Mouse (Mus musculus) intestine, postnatal 0 days (tissue): ENCODE data around the gene Ccnl2. TPM values are rescaled to one million over a fixed set of nuclear protein-coding genes. Genes with fewer than 3 reads are reported as not detected.

Source experiments
- ATAC-seq: fragments of 200-750 bp; cut with Nextera tagmentation; 2 replicates; pipeline ENCODE4 v1.8.0; 2017; ENCODE audit warnings: mild to moderate bottlenecking, moderate TSS enrichment, moderate library complexity
- H3K27ac ChIP-seq: fragments of 300-500 bp; sonication (generic); 2 replicates; pipeline ENCODE4 v1.5.1; 2014; ENCODE audit warnings: mild to moderate bottlenecking, low read depth, low read length, moderate library complexity
- H3K27me3 ChIP-seq: fragments of 300-500 bp; sonication (generic); replicated peaks from 2 replicates; pipeline ENCODE4 v1.6.1; 2014; ENCODE audit warnings: low read length, mixed read lengths; ENCODE audit not compliant: control insufficient read depth, insufficient read depth
- H3K36me3 ChIP-seq: fragments of 300-500 bp; sonication (generic); 2 replicates; pipeline ENCODE4 v1.6.1; 2014; ENCODE audit warnings: mild to moderate bottlenecking, moderate library complexity; ENCODE audit not compliant: control insufficient read depth, insufficient read depth
- H3K4me1 ChIP-seq: fragments of 300-500 bp; sonication (generic); replicated peaks from 2 replicates; pipeline ENCODE4 v1.6.1; 2014; ENCODE audit warnings: antibody characterized with exemption, low read length, mixed read lengths; ENCODE audit not compliant: control insufficient read depth, insufficient read depth
- H3K4me2 ChIP-seq: fragments of 300-500 bp; sonication (generic); replicated peaks from 2 replicates; pipeline ENCODE4 v1.6.1; 2014; ENCODE audit warnings: low read depth, mild to moderate bottlenecking, moderate library complexity
- H3K4me3 ChIP-seq: fragments of 300-500 bp; sonication (generic); 2 replicates; pipeline ENCODE4 v1.5.1; 2014; ENCODE audit warnings: low read depth, low read length
- H3K9ac ChIP-seq: fragments of 300-500 bp; sonication (generic); 2 replicates; pipeline ENCODE4 v1.6.1; 2014; ENCODE audit warnings: mild to moderate bottlenecking, low read depth, low read length
- H3K9me3 ChIP-seq: fragments of 300-500 bp; sonication (generic); 2 replicates; pipeline ENCODE4 v1.6.1; 2016; ENCODE audit warnings: mixed run types; ENCODE audit not compliant: control insufficient read depth
- CTCF ChIP-seq: sonication (generic); IDR thresholded peaks from 2 replicates; pipeline ENCODE4 v1.5.1; 2016; ENCODE audit warnings: low read depth, mild to moderate bottlenecking, control low read depth, antibody characterized with exemption, moderate library complexity
- WGBS: fragments of 180-500 bp; shearing (Covaris S2); extraction: QIAGEN DNeasy Blood & Tissue Kit; methylation state at CpG from one replicate; pipeline ENCODE4 v1.1.7; 2014; 5-methylcytosine and 5-hydroxymethylcytosine counted together
- polyA plus RNA-seq: library from polyadenylated mRNA; unstranded; fragments of >200 nt; fragmentation: Nextera tagmentation; extraction: Ambion mirVana; gene quantifications from 2 replicates; pipeline ENCODE4 v1.2.1, GENCODE M21; 2015

The Ccnl2 gene
- polyA plus RNA-seq, 1 experiment from 2014 or later, result 54.7 TPM

DNA sequence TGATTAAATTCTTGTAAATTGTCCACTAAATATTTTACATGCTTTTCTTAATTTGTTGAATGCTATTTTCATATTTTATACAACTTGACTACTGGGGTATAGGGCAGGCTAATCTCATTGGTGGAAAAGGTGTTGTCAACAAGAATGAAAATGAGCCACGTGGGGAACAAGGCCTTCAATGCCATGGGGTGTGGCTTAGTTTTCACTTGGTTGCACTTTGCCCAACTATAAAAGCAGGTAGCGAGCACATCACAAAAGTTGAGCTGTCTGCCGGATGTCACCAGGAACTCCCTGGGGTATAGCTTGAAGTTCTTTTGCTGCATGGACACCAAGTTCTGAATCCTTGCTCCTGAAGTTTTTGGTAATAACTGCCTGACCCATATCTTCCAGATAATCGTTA lies 5.2 kb downstream of the Ccnl2 start:
- 51% methylated on average over 4 of the region's 4 CpGs for WGBS
- no peaks in the 10 kb centered on the region for H3K4me1 ChIP-seq
- TF ChIP-seq CTCF, result no peak
- H3K9ac ChIP-seq, result no peak overlapping the region
- H3K9me3 ChIP-seq, result no peaks in the 10 kb centered on the region
- H3K27me3 ChIP-seq, result no peaks in the 10 kb centered on the region
- peaks cover 78% of the 10 kb centered on the region for H3K36me3 ChIP-seq
- H3K27ac ChIP-seq, result no peak overlapping the region
- no peak overlapping the region for H3K4me2 ChIP-seq
- H3K4me3 ChIP-seq, result no peak overlapping the region
- ATAC-seq, result peak; percentile 46

DNA sequence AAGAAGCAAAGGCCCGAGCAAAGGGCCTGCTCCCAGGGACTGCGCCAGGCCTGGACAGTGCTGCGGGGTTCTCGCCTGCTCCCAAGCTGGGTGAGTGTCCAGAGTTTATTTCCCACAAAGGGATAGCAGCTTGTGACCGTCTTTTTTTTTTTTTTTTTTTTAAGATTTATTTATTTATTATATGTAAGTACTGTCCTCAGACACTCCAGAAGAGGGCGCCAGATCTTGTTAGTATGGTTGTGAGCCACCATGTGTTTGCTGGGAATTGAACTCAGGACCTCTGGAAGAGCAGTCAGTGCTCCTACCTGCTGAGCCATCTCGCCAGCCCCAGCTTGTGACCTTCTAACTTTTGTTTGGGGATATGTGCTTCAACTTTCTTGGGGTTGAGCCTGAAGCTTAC lies 8.7 kb downstream of the Ccnl2 start:
- H3K4me3 ChIP-seq, result no peak overlapping the region
- H3K27ac ChIP-seq, result no peak overlapping the region
- no peaks in the 10 kb centered on the region for H3K4me1 ChIP-seq
- peak; percentile 61 for TF ChIP-seq CTCF
- H3K9ac ChIP-seq, result no peak overlapping the region
- H3K9me3 ChIP-seq, result no peaks in the 10 kb centered on the region
- H3K36me3 ChIP-seq, result peaks cover 84% of the 10 kb centered on the region
- WGBS, result 75% methylated on average over 7 of the region's 7 CpGs
- no peaks in the 10 kb centered on the region for H3K27me3 ChIP-seq
- no peak overlapping the region for H3K4me2 ChIP-seq
- no peak for ATAC-seq

DNA sequence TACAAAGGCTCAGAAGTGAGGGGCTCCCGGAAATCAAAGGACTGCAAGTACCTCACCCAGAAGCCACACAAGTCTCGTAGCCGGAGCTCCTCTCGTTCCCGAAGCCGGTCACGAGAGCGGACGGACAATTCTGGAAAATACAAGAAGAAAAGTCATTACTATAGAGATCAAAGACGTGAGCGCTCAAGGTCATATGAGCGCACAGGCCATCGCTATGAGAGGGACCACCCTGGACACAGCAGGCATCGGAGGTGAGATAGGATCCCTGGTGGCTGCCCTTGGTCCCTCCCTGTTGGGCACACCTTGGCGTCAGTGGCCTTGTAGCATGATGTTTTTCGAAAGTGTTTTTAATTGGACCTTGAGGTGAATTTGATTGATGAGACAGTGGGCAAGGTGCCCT lies 11.2 kb downstream of the Ccnl2 start:
- Histone ChIP-seq H3K4me1 (no peaks in the 10 kb centered on the region), H3K27me3 (no peaks in the 10 kb centered on the region), H3K9me3 (no peaks in the 10 kb centered on the region), H3K36me3 (peaks cover 72% of the 10 kb centered on the region), H3K4me3 (no peak overlapping the region), H3K27ac (no peak overlapping the region), H3K4me2 (no peak overlapping the region), H3K9ac (no peak overlapping the region)
- no peak for TF ChIP-seq CTCF
- no peak for ATAC-seq
- 94% methylated on average over 16 of the region's 16 CpGs for WGBS

DNA sequence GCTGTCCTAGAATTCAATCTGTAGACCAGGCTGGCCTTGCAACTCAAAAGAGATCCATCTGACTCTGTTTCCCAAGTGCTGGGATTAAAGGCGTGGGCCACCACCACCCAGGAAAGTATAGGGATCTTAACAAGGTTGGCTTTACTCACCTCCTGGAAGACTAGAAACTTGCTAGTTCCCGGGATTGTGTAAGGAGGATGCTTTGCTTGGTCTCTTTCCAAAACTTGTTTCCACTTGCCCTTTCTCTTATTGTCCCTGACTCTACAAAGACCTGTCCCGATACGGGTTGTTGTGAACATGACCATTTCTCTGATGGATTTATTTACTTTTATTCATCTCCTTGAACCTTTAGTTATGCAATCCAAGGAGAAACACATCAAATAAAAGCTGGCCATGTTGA lies 17.6 kb downstream of the Ccnl2 start:
- 0 out of 2 replicates have a peak, but pooled peaks cover 3% of the 10 kb centered on the region for H3K4me1 ChIP-seq
- H3K27ac ChIP-seq, result no peak overlapping the region
- no peak overlapping the region for H3K9ac ChIP-seq
- no peaks in the 10 kb centered on the region for H3K9me3 ChIP-seq
- ATAC-seq, result no peak
- no peak for TF ChIP-seq CTCF
- 93% methylated on average over 4 of the region's 4 CpGs for WGBS
- H3K4me2 ChIP-seq, result no peak overlapping the region
- H3K27me3 ChIP-seq, result no peaks in the 10 kb centered on the region
- no peak overlapping the region for H3K4me3 ChIP-seq
- peaks cover 14% of the 10 kb centered on the region for H3K36me3 ChIP-seq

DNA sequence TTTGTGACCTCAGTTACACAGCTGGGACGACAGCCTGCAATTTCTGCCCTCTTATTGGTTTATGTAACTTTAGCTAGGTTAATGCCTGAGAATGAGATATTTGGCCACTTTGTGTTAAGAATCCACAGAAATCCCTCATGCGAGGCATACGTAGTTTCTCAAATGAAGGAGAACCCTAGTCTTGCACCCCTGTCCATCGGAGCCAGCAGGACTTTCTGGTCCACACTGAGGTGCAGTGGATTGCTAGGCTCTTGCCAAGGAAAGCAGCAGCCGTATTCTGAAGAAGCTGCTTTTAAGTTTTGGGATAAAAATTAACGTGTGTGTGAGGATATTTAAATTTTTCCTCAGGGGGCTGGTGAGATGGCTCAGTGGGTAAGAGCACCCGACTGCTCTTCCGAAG lies 18.3 kb downstream of the Ccnl2 start:
- H3K27me3 ChIP-seq, result no peaks in the 10 kb centered on the region
- no peak for TF ChIP-seq CTCF
- no peak overlapping the region for H3K27ac ChIP-seq
- H3K4me2 ChIP-seq, result peak overlapping the region; percentile 87
- H3K36me3 ChIP-seq, result peaks cover 13% of the 10 kb centered on the region; the same call in 1 of the 2 replicates
- 0 out of 2 replicates have a peak, but pooled peaks cover 3% of the 10 kb centered on the region for H3K4me1 ChIP-seq
- H3K9me3 ChIP-seq, result no peaks in the 10 kb centered on the region
- H3K4me3 ChIP-seq, result peak overlapping the region; percentile 88
- ATAC-seq, result no peak
- whole genome bisulfite sequencing, result 51% methylated on average over 8 of the region's 8 CpGs
- H3K9ac ChIP-seq, result no peak overlapping the region

DNA sequence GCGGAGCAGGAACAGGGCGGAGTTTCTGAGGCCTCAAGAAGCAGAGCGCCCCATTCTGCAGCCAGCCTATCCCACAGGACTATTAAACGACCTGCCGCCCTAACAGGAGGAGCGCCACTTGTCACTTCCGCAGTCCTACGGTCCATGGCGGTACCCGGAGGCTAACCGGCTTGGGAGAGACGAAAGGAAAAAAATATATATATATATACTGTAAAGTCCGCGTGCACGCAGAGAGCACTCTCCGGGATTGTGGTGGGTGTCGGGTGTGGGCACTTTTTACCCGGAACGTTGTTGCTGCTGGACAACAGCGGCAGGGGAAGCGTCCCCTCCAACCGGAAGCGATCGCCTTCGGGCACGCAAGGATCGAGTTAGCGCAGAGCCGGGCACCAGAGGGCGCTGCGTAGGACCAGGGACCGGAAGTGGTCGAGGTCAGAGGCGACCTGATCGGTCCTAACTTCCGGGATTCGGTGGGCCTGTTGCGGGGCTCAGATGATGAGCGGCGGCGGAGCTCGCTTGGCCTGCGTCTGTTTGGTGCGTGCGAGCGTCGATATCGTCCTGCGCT lies 19.0 kb downstream of the Ccnl2 start, which contains the start of gene Aurkaip1:
Gene Aurkaip1 (plus strand): TSS at position 68 of the 562 bp plus-strand sequence.
- Histone ChIP-seq H3K27ac (peak within 1 kb of the TSS; percentile 84), H3K4me3 (peak within 1 kb of the TSS; percentile 88), H3K4me2 (peak within 1 kb of the TSS; percentile 87), H3K27me3 (no peaks in the 10 kb centered on the region), H3K36me3 (peaks cover 13% of the 10 kb centered on the region; the same call in 1 of the 2 replicates), H3K4me1 (0 out of 2 replicates have a peak, but pooled peaks cover 3% of the 10 kb centered on the region), H3K9me3 (no peaks in the 10 kb centered on the region), H3K9ac (peak within 1 kb of the TSS; percentile 81)
- under 1% methylated on average over 49 of the region's 49 CpGs for WGBS
- peak; percentile 93 for ATAC-seq
- TF ChIP-seq CTCF, result peak; percentile 97
